Mouse (Mus musculus) neural tube, embryonic 11.5 days (tissue): Measurements from ENCODE around the gene Ift81. TPM values are rescaled to one million over a fixed set of nuclear protein-coding genes. Genes with fewer than 3 reads are reported as not detected.

ENCODE experiments used
- ATAC-seq: fragments of 200-750 bp; cut with Nextera tagmentation; 2 replicates; pipeline ENCODE4 v1.8.0; 2017; ENCODE audit warnings: moderate number of reproducible peaks, mild to moderate bottlenecking, moderate TSS enrichment, moderate library complexity; ENCODE audit not compliant: insufficient read depth, low FRiP score, low TSS enrichment
- DNase-seq: peaks from one replicate; pipeline ENCODE4 v3.0.0-alpha.2; 2015; ENCODE audit warnings: low spot score
- H3K27ac ChIP-seq: fragments of 300-500 bp; sonication (generic); 2 replicates; pipeline ENCODE4 v1.5.1; 2014; ENCODE audit warnings: low read depth, mild to moderate bottlenecking, low read length
- H3K27me3 ChIP-seq: fragments of 300-500 bp; sonication (generic); 2 replicates; pipeline ENCODE4 v1.6.1; 2014; ENCODE audit warnings: mild to moderate bottlenecking, low read length, mixed read lengths; ENCODE audit not compliant: control insufficient read depth, insufficient read depth
- H3K36me3 ChIP-seq: fragments of 300-500 bp; sonication (generic); 2 replicates; pipeline ENCODE4 v1.6.1; 2014; ENCODE audit warnings: mild to moderate bottlenecking, low read length, moderate library complexity, mixed read lengths; ENCODE audit not compliant: control insufficient read depth, insufficient read depth
- H3K4me1 ChIP-seq: fragments of 300-500 bp; sonication (generic); 2 replicates; pipeline ENCODE4 v1.6.1; 2014; ENCODE audit warnings: low read length, mixed read lengths; ENCODE audit not compliant: control insufficient read depth, insufficient read depth
- H3K4me2 ChIP-seq: fragments of 300-500 bp; sonication (generic); 2 replicates; pipeline ENCODE4 v1.6.1; 2014; ENCODE audit warnings: low read depth, mild to moderate bottlenecking, moderate library complexity
- H3K4me3 ChIP-seq: fragments of 300-500 bp; sonication (generic); 2 replicates; pipeline ENCODE4 v1.5.1; 2014; ENCODE audit warnings: low read depth, low read length
- H3K9ac ChIP-seq: fragments of 300-500 bp; sonication (generic); 2 replicates; pipeline ENCODE4 v1.6.1; 2014; ENCODE audit warnings: mild to moderate bottlenecking, low read length
- H3K9me3 ChIP-seq: fragments of 300-500 bp; sonication (generic); 2 replicates; pipeline ENCODE4 v1.6.1; 2016; ENCODE audit warnings: low read length; ENCODE audit not compliant: control insufficient read depth
- WGBS: fragments of 180-500 bp; shearing (Covaris S2); extraction: QIAGEN DNeasy Blood & Tissue Kit; methylation state at CpG from one replicate; pipeline ENCODE4 v1.1.7; 2014; 5-methylcytosine and 5-hydroxymethylcytosine counted together
- polyA plus RNA-seq: library from polyadenylated mRNA; unstranded; fragments of >200 nt; fragmentation: Nextera tagmentation; extraction: Ambion mirVana; gene quantifications from 2 replicates; pipeline ENCODE4 v1.2.1, GENCODE M21; 2014

Gene Ift81
- polyA plus RNA-seq, 1 experiment from 2014 or later: 41.2 TPM

GRCm38 (mm10) chr5:122548671-122549070 lies 65.6 kb downstream of the Ift81 start:
- Histone ChIP-seq H3K4me3 (no peak overlapping the region), H3K4me1 (no peaks in the 10 kb centered on the region), H3K36me3 (no peaks in the 10 kb centered on the region), H3K9ac (no peak overlapping the region), H3K27me3 (no peaks in the 10 kb centered on the region), H3K27ac (no peak overlapping the region), H3K4me2 (no peak overlapping the region), H3K9me3 (no peaks in the 10 kb centered on the region)
- 83% methylated on average over 6 of the region's 6 CpGs for WGBS
- ATAC-seq (no peak), DNase-seq (no peak)

DNA sequence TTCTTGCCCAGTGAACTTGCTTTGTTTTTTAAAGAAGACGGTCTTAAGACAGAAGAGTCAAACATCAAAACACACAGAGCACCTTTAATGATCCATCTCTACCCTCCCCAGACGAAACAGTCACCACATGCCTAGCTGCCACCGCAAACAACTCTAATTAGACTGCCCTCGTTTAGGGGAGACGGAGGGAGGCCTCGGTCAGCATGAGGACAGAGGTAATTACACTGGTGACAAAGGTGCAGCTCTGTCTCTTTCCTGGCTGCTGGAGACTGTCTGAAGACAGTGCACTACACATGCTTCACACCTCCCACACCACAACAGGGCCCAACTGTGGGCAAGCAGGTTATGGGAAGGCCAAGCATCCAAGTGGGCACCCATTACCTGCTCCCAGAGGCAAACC lies 66.5 kb downstream of the Ift81 start:
- DNase-seq: no peak
- H3K4me3 ChIP-seq: no peak overlapping the region
- WGBS: 47% methylated on average over 6 of the region's 6 CpGs
- H3K36me3 ChIP-seq: no peaks in the 10 kb centered on the region
- no peak for ATAC-seq
- H3K27ac ChIP-seq: no peak overlapping the region
- H3K4me1 ChIP-seq: no peaks in the 10 kb centered on the region
- H3K27me3 ChIP-seq: no peaks in the 10 kb centered on the region
- H3K4me2 ChIP-seq: no peak overlapping the region
- no peaks in the 10 kb centered on the region for H3K9me3 ChIP-seq
- no peak overlapping the region for H3K9ac ChIP-seq

DNA sequence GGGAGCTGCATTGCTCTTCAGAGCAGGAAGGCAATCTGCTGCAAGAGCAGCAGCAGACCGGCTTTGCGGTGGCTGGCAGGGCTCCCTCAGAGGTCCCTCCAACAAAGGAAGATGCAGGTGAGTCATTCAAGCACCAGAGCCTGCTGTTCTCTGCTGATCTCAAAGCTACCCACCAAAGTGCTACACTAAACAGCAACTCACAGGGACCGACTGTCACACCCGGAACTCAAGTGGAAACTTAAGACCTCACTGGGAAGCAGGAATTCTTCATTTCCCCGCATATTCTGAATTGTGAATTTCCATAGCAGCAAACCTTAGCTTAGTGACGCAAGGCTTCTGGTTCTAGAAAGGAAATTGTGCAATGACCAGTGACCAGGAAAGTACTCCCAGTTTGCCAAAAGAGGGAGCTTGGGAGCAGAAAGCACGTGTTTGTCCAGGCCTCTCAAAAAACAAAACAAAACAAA lies 67.0 kb downstream of the Ift81 start:
- no peaks in the 10 kb centered on the region for H3K4me1 ChIP-seq
- no peak overlapping the region for H3K27ac ChIP-seq
- H3K9ac ChIP-seq: no peak overlapping the region
- no peaks in the 10 kb centered on the region for H3K9me3 ChIP-seq
- DNase-seq (no peak), ATAC-seq (no peak)
- H3K27me3 ChIP-seq: no peaks in the 10 kb centered on the region
- H3K4me2 ChIP-seq: no peak overlapping the region
- no peak overlapping the region for H3K4me3 ChIP-seq
- H3K36me3 ChIP-seq: no peaks in the 10 kb centered on the region
- WGBS: 63% methylated on average over 7 of the region's 7 CpGs

GRCm38 (mm10) chr5:122543392-122543791 lies 70.9 kb downstream of the Ift81 start:
- 91% methylated on average over 6 of the region's 6 CpGs for WGBS

GRCm38 (mm10) chr5:122541871-122542270 lies 72.4 kb downstream of the Ift81 start:
- no peak overlapping the region for H3K4me2 ChIP-seq
- H3K4me1 ChIP-seq: no peaks in the 10 kb centered on the region
- H3K9ac ChIP-seq: no peak overlapping the region
- H3K27ac ChIP-seq: no peak overlapping the region
- no peaks in the 10 kb centered on the region for H3K9me3 ChIP-seq
- DNase-seq (no peak), ATAC-seq (no peak)
- H3K4me3 ChIP-seq: no peak overlapping the region
- no peaks in the 10 kb centered on the region for H3K36me3 ChIP-seq
- WGBS: 92% methylated on average over 8 of the region's 8 CpGs
- H3K27me3 ChIP-seq: no peaks in the 10 kb centered on the region

More at GRCm38 (mm10) chr5:122543392-122543791, 70.9 kb downstream of the Ift81 start:
- no peak overlapping the region for H3K9ac ChIP-seq
- no peak overlapping the region for H3K27ac ChIP-seq
- no peaks in the 10 kb centered on the region for H3K36me3 ChIP-seq
- H3K4me2 ChIP-seq: no peak overlapping the region
- DNase-seq (no peak), ATAC-seq (no peak)
- H3K9me3 ChIP-seq: no peaks in the 10 kb centered on the region
- H3K4me1 ChIP-seq: no peaks in the 10 kb centered on the region
- H3K4me3 ChIP-seq: no peak overlapping the region
- H3K27me3 ChIP-seq: no peaks in the 10 kb centered on the region

- no peak overlapping the region for H3K27ac ChIP-seq
- no peaks in the 10 kb centered on the region for H3K9me3 ChIP-seq
- WGBS: 95% methylated on average over 11 of the region's 11 CpGs
- no peaks in the 10 kb centered on the region for H3K27me3 ChIP-seq
- H3K4me1 ChIP-seq: no peaks in the 10 kb centered on the region
- no peak for ATAC-seq
- DNase-seq: no peak
- H3K36me3 ChIP-seq: no peaks in the 10 kb centered on the region
- no peak overlapping the region for H3K4me3 ChIP-seq
- no peak overlapping the region for H3K9ac ChIP-seq
- no peak overlapping the region for H3K4me2 ChIP-seq
Measured at GRCm38 (mm10) chr5:122538077-122538476, 76.2 kb downstream of the Ift81 start.

GRCm38 (mm10) chr5:122537654-122538053 lies 76.7 kb downstream of the Ift81 start:
- H3K27me3 ChIP-seq: no peaks in the 10 kb centered on the region
- H3K9me3 ChIP-seq: no peaks in the 10 kb centered on the region
- 95% methylated on average over 5 of the region's 5 CpGs for WGBS
- no peak for DNase-seq
- H3K36me3 ChIP-seq: no peaks in the 10 kb centered on the region
- no peak overlapping the region for H3K4me2 ChIP-seq
- no peak overlapping the region for H3K27ac ChIP-seq
- no peaks in the 10 kb centered on the region for H3K4me1 ChIP-seq
- no peak overlapping the region for H3K9ac ChIP-seq
- no peak overlapping the region for H3K4me3 ChIP-seq
- ATAC-seq: no peak

GRCm38 (mm10) chr5:122533884-122534283 lies 80.4 kb downstream of the Ift81 start:
- no peaks in the 10 kb centered on the region for H3K36me3 ChIP-seq
- ATAC-seq: no peak

GRCm38 (mm10) chr5:122529913-122530604 lies 84.3 kb downstream of the Ift81 start:
- no peak for DNase-seq
- no peak overlapping the region for H3K4me2 ChIP-seq
- H3K36me3 ChIP-seq: no peaks in the 10 kb centered on the region
- H3K4me3 ChIP-seq: no peak overlapping the region
- no peak overlapping the region for H3K27ac ChIP-seq
- no peaks in the 10 kb centered on the region for H3K4me1 ChIP-seq
- ATAC-seq: no peak
- no peaks in the 10 kb centered on the region for H3K27me3 ChIP-seq
- 89% methylated on average over 9 of the region's 9 CpGs for WGBS
- no peaks in the 10 kb centered on the region for H3K9me3 ChIP-seq
- H3K9ac ChIP-seq: no peak overlapping the region

More at GRCm38 (mm10) chr5:122533884-122534283, 80.4 kb downstream of the Ift81 start:
- Histone ChIP-seq H3K4me1 (no peaks in the 10 kb centered on the region), H3K9me3 (no peaks in the 10 kb centered on the region), H3K9ac (no peak overlapping the region), H3K4me3 (no peak overlapping the region), H3K27ac (no peak overlapping the region), H3K4me2 (no peak overlapping the region), H3K27me3 (no peaks in the 10 kb centered on the region)
- 85% methylated on average over 8 of the region's 8 CpGs for WGBS
- DNase-seq: no peak
